Mouse (Mus musculus): ENCODE data around the gene Olfr1462. TPM values are rescaled to one million over a fixed set of nuclear protein-coding genes. Genes with fewer than 3 reads are reported as not detected.

Olfr1462 gene
- polyA plus RNA-seq (2015; fragmentation: Nextera tagmentation; extraction: Ambion mirVana) = not detected in 2 replicates

GRCm38 (mm10) chr19:13185434-13185833 is at the start of gene Olfr1462:
TSS of gene Olfr1462 (plus strand) at chr19:13185734.

GRCm38 (mm10) chr19:13149449-13149848 is 36.1 kb upstream of the Olfr1462 start, which contains the start of gene Olfr1459:
TSS of gene Olfr1459 (minus strand) at chr19:13149549.

DNA sequence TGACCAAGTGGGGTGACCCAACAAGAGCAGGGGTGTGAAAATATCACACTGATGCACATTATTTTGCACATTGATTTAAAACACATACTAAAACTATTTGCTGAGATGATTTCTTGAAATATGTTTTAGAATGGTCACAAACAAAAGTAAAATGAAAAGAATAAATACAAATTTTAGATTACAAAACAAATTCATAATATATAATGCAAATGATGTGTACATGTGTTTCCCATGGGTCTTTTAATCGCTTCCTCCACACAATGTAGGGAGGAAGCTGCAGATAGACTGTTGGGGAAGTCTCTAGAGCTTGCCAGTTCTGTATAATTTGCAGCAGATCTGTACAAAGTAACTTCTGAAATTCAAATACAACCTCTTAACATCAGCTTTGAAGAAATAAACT is 22.8 kb upstream of the Olfr1462 start, which contains the start of gene Olfr1461:
Olfr1461 (plus strand) TSS at position 301 of the 400 bp plus-strand sequence.

DNA sequence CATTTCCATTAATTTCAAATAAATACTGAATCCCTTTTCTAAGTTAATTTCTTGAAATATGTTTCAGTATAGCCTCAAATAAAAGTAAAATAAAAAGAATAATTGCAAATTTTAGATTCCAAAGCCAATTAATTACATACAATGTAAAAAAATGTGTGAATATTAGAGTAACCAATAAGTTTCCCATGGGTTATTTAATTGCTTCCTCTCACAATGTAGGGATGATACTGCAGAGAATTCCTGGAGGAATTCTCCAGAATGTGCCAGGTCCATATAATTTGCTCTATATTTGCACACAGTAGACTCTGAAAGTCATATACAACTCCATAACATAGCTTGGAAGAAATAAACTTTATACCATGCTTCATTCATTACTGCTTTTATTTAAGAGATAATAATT is 45.5 kb downstream of the Olfr1462 start, which contains the start of gene Olfr1463:
Olfr1463 (plus strand) TSS at position 301 of the 400 bp plus-strand sequence.

Other genes starting within 250 kb of the Olfr1462 start
- gene Olfr1450, start 235.5 kb upstream of the Olfr1462 start, polyA plus RNA-seq (2015; fragmentation: Nextera tagmentation; extraction: Ambion mirVana) = not detected in 2 replicates
- not detected in 2 replicates for gene Olfr1451, start 190.7 kb upstream of the Olfr1462 start, polyA plus RNA-seq (2015; fragmentation: Nextera tagmentation; extraction: Ambion mirVana)
- gene Olfr1453, start 157.4 kb upstream of the Olfr1462 start, polyA plus RNA-seq (2015; fragmentation: Nextera tagmentation; extraction: Ambion mirVana) = not detected in 2 replicates
- gene Olfr1454, start 125.1 kb upstream of the Olfr1462 start, polyA plus RNA-seq (2015; fragmentation: Nextera tagmentation; extraction: Ambion mirVana) = not detected in 2 replicates
- gene Olfr1457, start 87.8 kb upstream of the Olfr1462 start, polyA plus RNA-seq (2015; fragmentation: Nextera tagmentation; extraction: Ambion mirVana) = not detected in 2 replicates
- gene Olfr1458, start 79.0 kb upstream of the Olfr1462 start, polyA plus RNA-seq (2015; fragmentation: Nextera tagmentation; extraction: Ambion mirVana) = not detected in 2 replicates
- not detected in 2 replicates for gene Olfr1459, start 36.2 kb upstream of the Olfr1462 start, polyA plus RNA-seq (2015; fragmentation: Nextera tagmentation; extraction: Ambion mirVana)
- gene Olfr1461, start 22.7 kb upstream of the Olfr1462 start, polyA plus RNA-seq (2015; fragmentation: Nextera tagmentation; extraction: Ambion mirVana) = not detected in 2 replicates
- not detected in 2 replicates for gene Olfr1463, start 45.6 kb downstream of the Olfr1462 start, polyA plus RNA-seq (2015; fragmentation: Nextera tagmentation; extraction: Ambion mirVana)
- gene Olfr1465, start 129.8 kb downstream of the Olfr1462 start, polyA plus RNA-seq (2015; fragmentation: Nextera tagmentation; extraction: Ambion mirVana) = not detected in 2 replicates
- not detected in 2 replicates for gene Olfr1466, start 153.1 kb downstream of the Olfr1462 start, polyA plus RNA-seq (2015; fragmentation: Nextera tagmentation; extraction: Ambion mirVana)
- not detected in 2 replicates for gene Olfr1467, start 176.5 kb downstream of the Olfr1462 start, polyA plus RNA-seq (2015; fragmentation: Nextera tagmentation; extraction: Ambion mirVana)
- gene Olfr1469, start 222.1 kb downstream of the Olfr1462 start, polyA plus RNA-seq (2015; fragmentation: Nextera tagmentation; extraction: Ambion mirVana) = not detected in 2 replicates

All from skeletal muscle tissue, postnatal 0 days (tissue).